Mouse (Mus musculus) MEL (cell line): Measurements from ENCODE around the gene Lamp2.

Experiments
- CTCF ChIP-seq, 3 experiments: IDR thresholded peaks in 2 of 3; conservative IDR thresholded peaks in 1 of 3; 2 replicates each; pipeline ENCODE4 v1.5.1; 2011 to 2012; ENCODE audit warnings: low read length in 3 of 3, low read depth in 2 of 3, mild to moderate bottlenecking in 2 of 3, improper control_type of control experiment in 1 of 3, inconsistent platforms in 1 of 3, mixed read lengths in 1 of 3, moderate library complexity in 1 of 3; ENCODE audit not compliant: control insufficient read depth in 1 of 3, insufficient read depth in 1 of 3, poor library complexity in 1 of 3, severe bottlenecking in 1 of 3
- E2F4 ChIP-seq: IDR thresholded peaks from 2 replicates; pipeline ENCODE4 v1.6.1; 2011; ENCODE audit warnings: low read depth, low read length, improper control_type of control experiment, borderline replicate concordance
- ELF1 ChIP-seq: IDR thresholded peaks from 2 replicates; pipeline ENCODE4 v1.6.1; 2014; ENCODE audit warnings: low read depth, mild to moderate bottlenecking, inconsistent platforms, low read length, improper control_type of control experiment, moderate library complexity
- POLR2A ChIP-seq, 2 experiments: IDR thresholded peaks; 2 replicates each; pipeline ENCODE4 v1.6.1; 2011 to 2012; ENCODE audit warnings: low read length in 2 of 2, mild to moderate bottlenecking in 2 of 2, control low read depth in 1 of 2, improper control_type of control experiment in 1 of 2, low read depth in 1 of 2, moderate library complexity in 1 of 2; ENCODE audit not compliant: control insufficient read depth in 1 of 2, insufficient read depth in 1 of 2, poor library complexity in 1 of 2
- POLR2AphosphoS5 ChIP-seq: IDR thresholded peaks from 2 replicates; pipeline ENCODE4 v1.6.1; 2012; ENCODE audit warnings: low read depth, borderline replicate concordance, mild to moderate bottlenecking, inconsistent platforms, low read length, moderate library complexity, mixed read lengths
- TAL1 ChIP-seq: IDR thresholded peaks from 2 replicates; pipeline ENCODE4 v1.6.1; 2012; ENCODE audit warnings: mild to moderate bottlenecking, inconsistent platforms, low read length, moderate library complexity, mixed read lengths
- USF1 ChIP-seq: IDR thresholded peaks from 2 replicates; pipeline ENCODE4 v1.6.1; 2014; ENCODE audit warnings: low read depth, mild to moderate bottlenecking, inconsistent platforms, low read length, improper control_type of control experiment, moderate library complexity
- ZKSCAN1 ChIP-seq: IDR thresholded peaks from 2 replicates; pipeline ENCODE4 v1.6.1; 2012; ENCODE audit warnings: low read depth, mild to moderate bottlenecking, inconsistent platforms, low read length, improper control_type of control experiment, moderate library complexity

- TF ChIP-seq POLR2AphosphoS5 (no peak), TAL1 (no peak), POLR2A (IDR thresholded peaks at IDR 0.05; ENCODE audit: control insufficient read depth in 1 of 2, insufficient read depth in 1 of 2, low read depth in 1 of 2, low read length in 2 of 2, poor library complexity in 1 of 2) (no peak), ELF1 (no peak), E2F4 (no peak), ZKSCAN1 (no peak), CTCF (IDR thresholded peaks at IDR 0.05 in 2 of 3, conservative IDR thresholded peaks at IDR 0.05 in 1 of 3; ENCODE audit: control insufficient read depth in 1 of 3, insufficient read depth in 1 of 3, low read depth in 2 of 3, low read length in 3 of 3, poor library complexity in 1 of 3, severe bottlenecking in 1 of 3) (peak; percentile 33 to 47 (median 39); a peak in 4 of 6 replicates), USF1 (peak; percentile 88)
Measured at GRCm38 (mm10) chrX:38473537-38474299, 17.5 kb upstream of the Lamp2 start.
